Mouse (Mus musculus): ENCODE data around the gene Chpf2. TPM values are rescaled to one million over a fixed set of nuclear protein-coding genes. Genes with fewer than 3 reads are reported as not detected.
A peak's percentile ranks its signal among the peaks of the same experiment; 100 is the strongest.

Chpf2 gene
- total RNA-seq, 1 experiment from 2014 or later = 66.4 TPM

DNA sequence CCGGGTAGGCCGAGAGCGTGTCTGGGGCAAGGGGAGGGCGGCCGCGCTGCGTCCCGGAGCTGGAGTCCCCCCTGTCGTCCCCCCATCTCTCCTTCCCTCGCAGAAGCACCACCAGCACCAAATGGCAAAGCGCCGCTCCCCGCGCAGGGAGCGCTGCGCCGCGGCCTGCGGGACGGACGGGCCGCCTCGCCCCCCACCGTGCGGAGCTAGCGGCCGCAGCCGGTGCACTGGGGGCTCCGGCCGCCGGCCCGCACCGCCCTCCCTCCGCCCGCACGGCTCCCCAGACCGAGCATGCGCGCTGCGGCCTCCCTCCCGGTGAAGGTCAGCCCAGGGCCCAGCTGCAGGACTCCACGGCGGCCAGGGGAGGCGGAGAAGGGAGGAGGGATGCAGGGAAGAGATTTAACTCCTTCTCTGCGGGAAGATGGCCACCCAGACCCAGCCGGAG lies 18.1 kb downstream of the Chpf2 start:
- DNase-seq = peak; percentile 94

DNA sequence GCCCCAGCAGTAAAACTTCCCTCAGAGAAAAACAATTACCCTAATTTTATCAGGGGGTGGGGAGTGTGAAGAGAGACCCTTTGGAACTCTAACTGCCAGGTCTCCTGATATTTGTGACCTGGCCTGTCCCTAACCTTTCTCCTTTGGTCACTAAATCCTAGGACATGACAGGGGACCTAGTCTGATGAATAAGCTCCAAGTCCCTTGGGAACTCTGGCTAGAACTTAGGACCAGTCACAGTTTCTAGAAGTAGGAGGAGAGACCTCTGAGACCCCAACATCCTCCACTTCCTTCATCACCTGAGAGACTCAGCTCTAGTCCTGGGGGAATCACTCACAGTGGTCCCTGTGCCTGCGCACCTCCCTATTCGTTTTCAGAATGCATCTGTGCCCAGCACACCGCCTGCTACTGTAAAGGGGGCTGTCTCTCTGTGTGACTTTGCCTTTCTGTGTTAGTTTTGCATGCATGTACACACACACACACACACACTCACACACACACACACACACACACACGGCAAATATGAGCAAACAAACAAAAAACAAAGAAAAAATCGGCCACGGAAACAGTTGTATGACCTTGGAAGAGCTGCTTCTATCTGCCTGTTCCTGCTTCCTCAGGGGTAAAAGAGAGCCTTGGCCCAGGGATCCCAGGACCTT lies 18.9 kb downstream of the Chpf2 start:
- DNase-seq = no peak

DNA sequence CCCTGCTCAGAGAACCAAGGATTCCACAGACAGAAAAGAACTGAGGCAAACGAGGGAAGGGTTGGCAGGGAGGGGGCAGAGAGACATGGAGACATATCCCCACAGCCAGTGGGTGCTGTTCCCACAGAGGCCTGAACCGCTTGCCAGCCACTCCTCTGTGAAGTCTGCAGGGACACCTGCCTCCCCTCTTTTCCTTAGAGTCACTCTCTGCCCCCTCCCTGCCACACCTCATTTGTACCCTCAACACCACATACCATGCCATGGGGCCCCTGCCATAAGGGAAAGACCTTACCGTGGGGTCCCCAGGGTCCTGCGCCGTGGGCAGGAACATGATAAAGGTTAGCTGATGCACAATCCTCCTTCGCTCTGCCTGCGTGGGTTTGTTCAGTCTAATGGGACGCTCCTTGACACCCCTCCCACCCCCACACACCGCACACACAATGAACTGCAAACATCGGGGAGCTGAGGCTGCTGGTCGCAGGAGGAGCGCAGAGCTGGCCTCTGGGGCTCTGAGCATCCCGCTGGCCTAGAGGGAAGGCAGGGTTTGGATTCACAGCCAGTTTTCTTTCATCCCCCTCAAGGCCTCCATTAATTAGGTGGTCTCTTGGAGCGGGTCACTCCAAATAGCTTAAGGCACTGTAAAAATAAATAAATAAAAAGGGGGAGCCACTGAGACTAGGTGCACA lies 19.6 kb downstream of the Chpf2 start:
- DNase-seq = no peak

DNA sequence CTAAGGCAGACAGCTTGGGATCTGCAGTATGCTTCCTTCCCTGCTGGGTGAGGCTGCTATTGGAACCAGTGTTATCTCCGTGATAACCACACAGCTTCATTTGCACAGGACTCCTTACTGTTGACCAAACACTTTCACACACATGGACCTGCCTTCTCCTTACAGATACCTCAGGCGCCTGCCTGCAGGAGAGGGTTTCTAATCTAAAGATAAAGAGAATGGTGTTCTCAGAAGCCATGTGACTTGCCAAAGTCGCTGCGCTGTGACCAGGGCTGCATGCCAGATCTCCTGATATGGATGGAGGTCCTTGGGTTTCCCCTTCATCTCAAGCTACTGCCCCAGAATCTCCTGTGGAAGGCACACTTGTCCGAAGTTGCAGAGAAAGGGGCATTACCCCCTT lies 22.8 kb downstream of the Chpf2 start:
- DNase-seq = no peak

DNA sequence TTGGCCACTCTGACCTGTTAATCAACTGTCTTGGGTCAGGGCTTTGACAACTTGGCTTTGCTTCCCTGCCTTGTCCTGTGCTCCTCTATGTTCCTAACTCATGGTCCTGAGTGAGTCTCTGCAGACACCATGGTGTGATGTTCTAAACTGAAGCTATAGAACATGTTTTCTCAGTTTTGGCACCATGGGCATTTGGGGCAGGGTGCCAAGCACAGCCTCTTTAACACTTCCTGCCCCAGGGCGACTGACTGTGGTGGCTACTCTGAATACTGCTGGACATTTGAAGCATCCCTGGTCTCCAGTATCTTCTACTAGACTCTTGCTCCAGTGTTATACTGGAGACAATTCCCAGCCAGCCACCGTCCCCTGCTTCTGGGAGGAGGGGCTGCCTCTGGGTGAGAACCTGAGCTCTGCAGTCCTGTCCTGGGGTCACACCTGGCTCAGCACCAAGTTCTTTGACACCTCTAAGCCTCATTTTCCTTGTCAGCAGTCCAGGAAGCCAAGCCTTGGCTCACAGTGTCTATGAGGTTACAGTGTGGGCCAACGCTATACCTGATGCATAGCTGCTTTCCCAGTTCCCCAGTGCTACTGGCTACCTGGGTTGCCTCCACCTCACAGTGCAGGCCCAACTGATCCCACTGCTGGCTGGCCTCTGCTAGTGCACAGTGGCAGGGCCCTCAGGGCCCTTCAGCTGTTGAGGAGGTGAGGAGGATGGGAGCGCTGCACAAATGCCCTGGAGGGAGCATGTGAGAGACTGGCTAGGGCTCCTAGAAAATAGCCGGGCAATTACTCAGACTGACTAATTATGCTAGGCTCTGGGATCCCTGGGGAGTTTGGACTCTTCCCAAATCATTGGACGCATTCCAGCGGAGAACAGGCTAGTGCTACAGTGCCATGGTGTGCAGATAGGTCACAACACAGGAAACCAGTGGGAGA lies 25.1 kb downstream of the Chpf2 start:
- peak; percentile 66 for DNase-seq

DNA sequence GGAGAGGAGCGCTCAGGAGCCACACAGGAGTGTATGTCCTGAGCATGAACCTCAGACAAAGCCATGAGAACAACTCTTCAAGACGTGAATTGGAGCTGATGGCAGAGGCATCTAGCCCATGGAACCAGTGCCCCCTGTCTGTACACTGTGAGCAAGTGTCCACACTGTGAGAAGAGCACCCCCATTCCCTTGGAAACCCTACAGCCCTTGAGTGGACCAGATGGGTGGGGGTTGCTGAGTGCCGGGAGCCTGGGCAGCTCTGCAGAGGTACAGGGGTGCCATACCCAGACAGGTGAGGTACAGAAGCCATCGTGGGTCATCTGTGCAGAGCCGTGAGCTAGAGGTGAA lies 25.7 kb downstream of the Chpf2 start:
- DNase-seq = no peak

DNA sequence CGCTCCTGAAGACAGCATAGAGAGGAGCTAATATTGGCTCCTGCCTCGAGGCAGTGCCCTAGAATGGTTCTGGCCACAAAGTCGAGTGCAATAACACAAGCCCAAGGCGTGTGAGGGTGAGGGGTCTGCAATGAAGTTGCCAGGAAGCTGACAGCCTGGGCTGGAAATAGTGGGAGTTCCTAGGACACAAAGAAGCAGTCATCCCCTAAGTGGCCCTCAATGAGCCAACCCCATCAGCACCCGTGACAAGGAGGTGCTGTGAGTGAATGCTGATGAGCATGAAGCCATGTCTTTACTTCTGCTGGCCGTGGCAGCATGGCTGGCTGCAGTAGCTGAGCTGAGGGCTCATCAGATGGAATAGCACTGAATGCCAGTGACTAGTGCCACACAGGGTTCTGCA lies 28.6 kb downstream of the Chpf2 start:
- DNase-seq = no peak

DNA sequence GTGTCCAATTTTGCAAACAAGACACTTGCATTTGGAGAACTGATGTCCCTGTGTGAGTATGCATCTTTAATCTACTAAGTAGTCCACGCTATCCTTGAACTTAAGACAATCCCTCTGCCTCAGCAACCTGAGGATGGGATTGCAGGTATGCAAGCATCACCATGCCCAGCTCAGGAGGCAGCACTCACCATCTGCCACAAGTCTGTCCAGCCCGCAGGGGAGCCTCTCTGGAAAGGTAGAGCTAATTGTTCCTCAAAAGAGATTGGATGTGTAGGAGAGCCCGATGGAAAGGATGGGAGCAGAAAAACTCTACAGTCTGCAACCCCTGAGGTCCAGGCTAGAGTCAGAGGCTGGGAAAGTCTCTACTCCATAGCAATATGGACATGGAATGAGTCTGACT lies 32.4 kb downstream of the Chpf2 start:
- DNase-seq = no peak

DNA sequence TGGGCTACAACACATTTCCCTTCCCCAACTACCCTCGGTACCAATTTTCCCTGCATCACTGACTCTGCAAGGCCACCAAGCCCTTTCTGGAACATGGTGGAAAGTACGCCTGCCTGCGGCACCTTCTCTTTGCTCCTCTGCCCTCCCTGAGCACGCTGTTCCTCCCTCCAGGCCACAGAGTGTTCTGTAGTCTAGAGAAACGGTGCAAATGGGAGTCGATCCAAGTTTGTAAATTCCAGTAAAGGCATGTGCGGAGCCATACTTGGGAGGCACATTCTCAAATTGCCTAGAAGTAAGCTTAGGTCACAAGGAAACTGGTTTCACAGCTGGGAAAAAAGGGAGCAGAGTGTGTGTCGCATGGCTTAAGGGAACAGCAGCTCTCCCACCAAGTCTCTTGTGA lies 33.6 kb downstream of the Chpf2 start:
- DNase-seq = no peak

DNA sequence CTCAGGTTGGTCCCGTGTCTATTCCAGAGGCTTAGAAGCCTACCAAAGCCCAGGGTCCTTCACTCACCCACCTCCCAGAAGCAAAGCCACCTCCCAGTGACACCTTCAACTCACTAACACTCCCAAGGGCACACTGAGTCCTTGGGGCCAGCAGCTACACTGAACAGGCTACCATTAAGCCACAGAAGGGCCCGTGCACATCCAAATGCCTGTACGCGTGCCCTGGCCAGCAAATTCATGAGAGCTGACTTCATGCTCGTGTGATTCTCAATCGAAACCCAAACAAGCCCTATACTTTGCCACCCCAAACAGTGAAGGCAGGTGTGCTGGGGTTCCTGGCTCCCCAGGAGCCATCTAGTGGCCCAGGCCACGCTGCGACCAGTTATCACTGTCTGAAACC lies 34.1 kb downstream of the Chpf2 start:
- DNase-seq = no peak

DNA sequence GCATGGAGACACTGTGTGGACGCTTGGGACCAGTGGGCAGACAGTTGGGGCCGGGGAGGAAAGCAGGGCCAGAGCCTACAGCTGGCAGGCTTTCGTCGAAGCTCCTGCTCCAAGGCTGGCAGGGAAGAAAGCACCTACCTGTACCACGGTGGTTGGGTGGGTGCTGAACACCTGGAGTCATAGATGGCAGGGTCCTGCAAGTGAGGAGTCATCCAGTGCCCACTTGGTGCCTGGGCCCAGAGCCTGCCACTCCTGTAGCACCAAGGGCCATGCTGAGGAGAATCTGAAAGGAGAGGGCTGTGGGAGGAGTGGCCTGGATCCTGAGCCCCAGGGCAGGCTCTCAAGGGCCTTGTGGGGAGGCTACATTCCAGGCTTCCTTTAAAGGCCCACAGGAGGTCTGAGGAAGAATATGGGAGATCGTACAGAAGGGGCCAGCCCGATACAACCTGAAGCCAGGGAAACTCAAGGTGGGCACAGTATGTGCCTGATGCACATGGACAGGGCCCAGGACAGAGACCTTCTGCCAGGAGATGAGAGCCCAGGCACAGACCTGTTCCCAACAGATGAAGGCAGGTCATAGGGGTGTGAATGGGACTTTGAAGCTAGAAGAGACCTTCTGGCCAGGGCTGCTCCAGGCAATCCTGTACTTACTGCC lies 36.0 kb downstream of the Chpf2 start:
- DNase-seq = no peak

DNA sequence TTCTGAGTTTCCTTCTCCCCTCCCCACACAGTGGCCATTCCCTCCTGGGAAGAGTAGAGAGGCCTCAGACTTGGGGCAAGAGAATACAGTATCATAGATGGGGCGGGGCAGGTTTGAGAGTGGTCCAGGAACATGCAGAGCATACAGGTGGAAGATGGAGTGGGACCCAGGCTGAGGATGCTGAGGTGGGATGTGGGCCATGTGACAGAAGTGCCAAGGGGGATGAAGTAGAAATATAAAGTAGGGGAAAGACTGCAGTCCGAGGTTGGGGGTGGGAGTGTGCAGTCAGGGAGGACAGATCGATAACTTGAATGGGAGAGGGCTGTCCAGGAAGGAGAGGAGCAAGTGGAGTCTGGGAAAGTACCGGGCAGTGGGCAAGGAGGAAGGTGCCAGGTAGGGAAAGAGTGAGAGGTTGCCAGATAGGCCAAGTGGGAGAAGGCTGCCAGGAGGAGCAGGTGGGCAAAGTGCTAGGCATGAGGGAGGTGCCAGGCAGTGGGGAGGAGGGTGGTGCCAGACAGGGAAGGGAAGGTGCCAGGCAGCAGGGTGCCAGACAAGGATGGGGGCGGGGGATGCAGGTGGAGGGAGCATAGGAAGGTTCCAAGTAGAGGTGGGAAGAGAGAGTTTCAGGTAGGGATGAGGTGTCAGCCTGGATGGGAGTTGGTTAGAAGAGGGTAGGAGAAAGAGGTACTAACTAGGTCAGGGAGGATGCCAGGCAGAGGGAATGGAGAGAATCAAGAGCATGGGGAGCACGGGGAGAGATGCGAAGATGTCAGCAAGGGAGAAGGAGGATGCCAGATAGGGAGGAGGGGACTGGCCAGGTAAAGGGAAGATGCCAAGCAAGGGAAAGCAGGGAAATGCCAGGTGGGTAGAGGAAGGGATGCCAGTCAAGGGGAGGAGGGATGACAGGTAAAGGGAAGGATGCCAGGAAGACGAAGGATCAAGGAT lies 36.8 kb downstream of the Chpf2 start:
- DNase-seq = no peak

DNA sequence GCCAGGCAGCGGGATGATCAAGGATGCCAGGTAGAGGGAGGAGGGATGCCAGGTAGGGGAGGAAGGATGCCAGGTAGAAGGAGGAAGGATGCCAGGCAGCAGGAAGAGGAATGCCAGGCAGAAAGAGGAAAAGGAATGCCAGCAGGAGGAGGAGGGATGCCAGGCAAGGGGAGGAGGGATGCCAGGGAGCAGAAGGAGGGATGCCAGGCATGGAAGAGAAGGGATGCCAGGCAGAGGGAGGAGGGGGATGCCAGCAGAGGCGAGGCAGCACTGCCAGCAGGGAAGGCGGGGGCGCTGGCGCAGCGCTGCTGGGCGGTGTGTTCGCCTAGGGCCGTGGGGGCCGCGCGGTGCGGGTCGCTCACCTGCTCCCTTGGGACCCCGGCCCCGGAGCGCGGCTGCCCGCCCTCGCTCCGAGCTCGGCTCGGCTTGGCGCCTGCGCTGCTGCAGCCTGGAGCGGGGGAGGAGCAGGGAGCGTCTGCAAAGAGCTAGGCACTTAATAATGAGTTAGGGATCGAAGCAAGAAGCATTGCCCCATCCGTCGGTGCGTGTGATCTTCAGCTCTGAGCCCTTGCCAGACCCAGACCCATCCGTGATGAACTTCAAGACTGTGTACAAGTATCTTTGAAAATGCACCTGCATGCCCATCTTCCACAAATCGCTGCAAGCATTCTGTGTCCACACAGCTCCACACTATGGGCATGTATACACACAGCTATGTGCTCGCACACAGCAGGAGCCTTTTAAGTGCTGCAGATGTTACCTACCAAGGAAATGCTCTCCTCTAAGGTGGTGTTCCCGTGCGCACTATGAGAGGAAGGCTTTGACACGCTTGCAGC lies 37.7 kb downstream of the Chpf2 start, which contains the start of gene Smarcd3:
Gene Smarcd3 (minus strand): TSS at position 426 of the 836 bp plus-strand sequence.
- DNase-seq = peak; percentile 56

DNA sequence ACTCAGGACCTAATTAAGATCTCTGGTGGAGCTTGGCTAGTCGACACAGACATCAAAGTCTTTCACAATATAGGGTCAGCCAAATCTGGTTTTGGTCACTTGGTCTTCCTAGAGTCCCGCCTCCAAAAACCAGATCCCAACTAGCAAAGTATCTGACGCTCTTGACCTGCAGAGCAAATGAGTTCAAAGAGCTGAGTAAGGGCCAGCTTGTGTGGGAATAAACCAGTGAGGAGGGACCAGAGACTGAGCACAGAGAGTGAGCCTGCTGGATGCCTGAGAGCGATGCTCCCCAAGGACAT lies 38.2 kb downstream of the Chpf2 start:
- DNase-seq = no peak

DNA sequence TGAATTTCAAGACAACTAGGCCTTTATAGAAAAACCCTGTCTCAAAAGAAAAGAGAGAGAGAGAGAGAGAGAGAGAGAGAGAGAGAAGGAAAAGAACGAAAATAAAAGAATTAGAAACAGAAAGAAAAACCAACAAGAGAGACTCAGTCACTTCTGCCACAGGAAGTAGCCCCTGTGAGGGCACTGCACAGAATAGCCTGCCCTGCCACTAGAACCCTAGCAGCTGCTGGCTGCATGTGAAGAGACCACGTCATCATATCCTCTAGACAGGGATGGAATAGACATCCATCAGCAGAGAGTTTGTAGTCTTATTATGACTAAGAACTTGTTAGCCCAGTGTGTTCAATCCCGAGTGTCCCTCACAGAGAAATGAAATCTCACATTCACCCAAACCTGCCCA lies 43.2 kb downstream of the Chpf2 start:
- no peak for DNase-seq

DNA sequence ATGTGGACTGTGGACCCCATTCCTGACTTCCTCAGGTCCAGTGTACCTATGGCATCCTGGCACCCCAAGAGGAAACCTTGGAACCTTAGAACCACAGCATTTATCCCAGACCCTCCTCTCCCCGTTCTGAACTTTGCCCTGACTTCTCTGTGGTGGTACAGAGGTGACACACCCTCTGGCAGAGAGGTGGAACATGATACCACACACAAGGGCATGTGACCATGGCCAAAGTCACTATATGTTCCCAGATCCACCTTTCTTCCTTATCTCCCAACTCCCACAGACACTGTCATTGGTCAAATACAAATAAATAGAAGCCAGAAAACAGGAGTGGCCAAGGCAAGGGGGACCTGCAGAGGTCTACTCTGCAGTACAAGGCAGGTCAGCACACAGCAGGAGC lies 48.6 kb downstream of the Chpf2 start:
- no peak for DNase-seq

DNA sequence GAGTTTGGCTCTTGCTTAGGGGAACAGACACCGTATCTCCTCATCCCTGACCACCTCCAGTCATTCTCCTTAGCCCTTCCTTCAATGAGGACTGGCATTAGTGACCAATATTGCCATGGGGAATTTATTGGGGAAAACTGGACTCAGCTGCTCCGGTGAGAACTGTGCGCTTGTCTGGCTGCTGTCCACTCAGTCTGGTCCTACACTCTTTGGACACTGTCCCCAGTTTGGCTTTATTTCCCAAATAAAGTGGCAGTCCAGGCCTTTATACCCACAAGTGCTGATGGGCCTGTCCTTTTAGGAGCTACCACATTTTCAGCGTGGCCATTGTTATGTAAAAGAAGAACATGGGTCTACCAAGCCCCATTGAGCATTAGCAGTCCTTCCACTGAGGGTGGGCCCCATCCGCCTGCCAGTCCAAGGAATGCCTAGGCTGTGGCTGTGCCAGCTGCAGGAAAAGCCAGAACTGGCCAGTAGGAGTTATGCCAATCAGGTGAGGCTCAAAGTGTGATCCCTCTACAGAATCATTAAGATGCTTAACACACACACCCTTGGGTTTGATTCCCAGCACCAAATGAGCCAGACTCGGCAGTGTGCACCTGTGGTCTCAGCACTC lies 49.1 kb downstream of the Chpf2 start:
- DNase-seq = no peak

DNA sequence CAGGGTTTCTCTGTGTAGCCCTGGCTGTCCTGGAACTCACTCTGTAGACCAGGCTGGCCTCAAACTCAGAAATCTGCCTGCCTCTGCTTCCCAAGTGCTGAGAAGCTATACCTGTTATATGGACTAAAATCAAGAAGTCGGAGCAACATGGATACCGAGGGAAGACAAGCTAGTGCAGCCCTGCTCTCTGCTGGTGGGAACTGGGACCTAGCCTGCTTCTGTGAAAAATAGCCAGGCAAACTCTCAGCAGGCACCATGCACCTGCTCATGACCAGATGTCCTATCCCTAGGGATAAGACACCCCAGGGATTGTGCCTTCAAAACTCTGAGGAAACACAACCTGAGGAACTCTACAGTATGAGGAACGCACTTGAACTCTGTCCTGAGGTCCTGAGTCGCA lies 50.4 kb downstream of the Chpf2 start:
- no peak for DNase-seq

DNA sequence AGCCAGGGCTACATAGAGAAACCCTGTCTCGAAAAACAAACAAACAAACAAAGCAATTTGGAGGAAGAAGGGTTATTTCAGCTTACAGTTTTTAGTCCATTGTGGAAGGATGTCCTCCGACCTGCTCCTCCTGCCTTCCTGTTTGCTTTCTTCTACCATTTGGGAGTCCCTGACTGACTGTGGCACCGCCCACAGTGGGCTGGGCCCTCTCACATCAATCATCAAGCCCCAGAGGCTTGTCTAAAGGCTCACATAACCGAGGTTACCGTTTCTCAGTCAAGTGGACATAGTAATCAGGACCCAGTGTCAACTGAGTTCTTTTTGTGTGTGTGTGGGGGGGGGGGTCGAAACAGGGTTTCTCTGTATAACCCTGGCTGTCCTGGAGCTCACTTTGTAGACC lies 51.6 kb downstream of the Chpf2 start:
- no peak for DNase-seq

DNA sequence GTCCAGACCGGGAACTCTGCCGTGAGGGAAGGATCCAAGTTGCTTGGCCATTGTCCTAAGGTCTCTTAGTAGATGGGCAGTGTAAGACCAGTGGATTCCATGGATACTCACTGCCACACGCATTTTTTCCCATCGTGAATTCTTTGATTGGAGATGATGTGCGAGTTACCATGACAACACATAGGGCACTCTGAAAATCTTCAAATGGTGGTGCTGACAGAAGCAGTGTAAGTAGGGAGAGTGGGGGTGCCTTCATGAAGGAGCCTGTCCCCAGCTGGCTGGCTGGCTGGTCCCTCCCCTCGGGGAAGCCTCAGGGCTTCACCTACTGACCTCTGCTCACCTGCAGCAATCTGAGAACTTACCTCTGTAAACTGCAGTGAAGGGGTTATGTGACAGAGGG lies 52.5 kb downstream of the Chpf2 start:
- no peak for DNase-seq
